In the genomic region with DNA sequence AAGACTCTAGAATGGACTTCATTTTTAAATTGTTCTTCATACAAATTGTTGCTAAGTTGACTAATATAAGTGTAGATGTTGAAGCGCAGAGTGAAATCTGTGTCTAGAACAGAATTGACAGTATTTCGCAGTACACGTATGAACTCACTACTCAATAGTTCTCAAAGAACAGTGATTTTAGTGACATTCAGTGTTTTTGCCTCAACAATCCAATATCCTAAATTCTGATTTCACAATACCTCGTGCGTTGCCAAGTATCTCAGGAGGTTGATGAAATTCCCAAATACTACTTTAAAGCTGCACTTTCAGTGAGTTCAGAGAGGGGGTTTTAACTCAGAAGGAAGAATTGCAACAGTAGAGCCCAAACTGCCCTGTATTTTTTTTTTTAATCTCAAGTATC, we compare ENCODE assay signal across 8 mouse cellular contexts. TPM values are rescaled to one million over a fixed set of nuclear protein-coding genes. Genes with fewer than 3 reads are reported as not detected.
DNase-seq lines count a peak whose midpoint lies in the region; ATAC-seq and TF ChIP-seq lines count a peak whose summit lies in the region.

No protein-coding gene starts in this region.

- intact Hi-C loops in gastrocnemius, adult 2 months (cut with DNase I): no loop called here

- peaks cover 3% of the 10 kb centered on the region; the same call in 1 of the 2 replicates for H3K4me1 ChIP-seq in cortical plate, adult 2 months (ENCODE audit: control insufficient read depth, insufficient read depth, low read length)
- peaks cover 31% of the 10 kb centered on the region for H3K4me1 ChIP-seq in hindbrain, embryonic 15.5 days (replicated peaks)
- peaks cover 11% of the 10 kb centered on the region; the same call in 1 of the 2 replicates for H3K4me1 ChIP-seq in midbrain, embryonic 11.5 days (ENCODE audit: control insufficient read depth, insufficient read depth, low read length)

- no peak for DNase-seq in gastrocnemius, adult 2 months
- no peak for DNase-seq in gastrocnemius, postnatal 25 days
- no peak for DNase-seq in midbrain, embryonic 11.5 days (ENCODE audit: low spot score, missing footprints)
- no peak for DNase-seq in thymus, postnatal 10 days (ENCODE audit: low spot score in 2 of 2)
- no peak for DNase-seq in embryo, embryonic 10.5 days (ENCODE audit: low spot score)
- no peak for DNase-seq in yolk sac, embryonic 10.5 days (ENCODE audit: low spot score)

- no peaks in the 10 kb centered on the region for H3K27me3 ChIP-seq in hindbrain, embryonic 15.5 days
- no peaks in the 10 kb centered on the region for H3K27me3 ChIP-seq in midbrain, embryonic 11.5 days (ENCODE audit: control insufficient read depth, insufficient read depth, low read length)

- peak overlapping the region; percentile 96; the same call in 1 of the 2 replicates for H3K27ac ChIP-seq in gastrocnemius, adult 2 months
- H3K27ac ChIP-seq in cortical plate, adult 2 months (ENCODE audit: insufficient read depth, low read length): no peak overlapping the region
- H3K27ac ChIP-seq in hindbrain, embryonic 15.5 days (replicated peaks): peak overlapping the region; percentile 90; the same call in 1 of the 2 replicates
- no peak overlapping the region for H3K27ac ChIP-seq in midbrain, embryonic 11.5 days (ENCODE audit: low read depth, low read length)

- 89% methylated on average over 5 of the region's 5 CpGs for WGBS in hindbrain, embryonic 15.5 days
- 91% methylated on average over 5 of the region's 5 CpGs for WGBS in midbrain, embryonic 11.5 days

- H3K9me3 ChIP-seq in hindbrain, embryonic 15.5 days: no peaks in the 10 kb centered on the region
- no peaks in the 10 kb centered on the region for H3K9me3 ChIP-seq in midbrain, embryonic 11.5 days (ENCODE audit: control insufficient read depth, low read length)

- H3K4me3 ChIP-seq in gastrocnemius, adult 2 months: peak overlapping the region; percentile 86
- peak overlapping the region; percentile 87; the same call in 1 of the 2 replicates for H3K4me3 ChIP-seq in cortical plate, adult 2 months (ENCODE audit: insufficient read depth, low read length)
- peak overlapping the region; percentile 72 for H3K4me3 ChIP-seq in hindbrain, embryonic 15.5 days
- peak overlapping the region; percentile 73 for H3K4me3 ChIP-seq in midbrain, embryonic 11.5 days (ENCODE audit: low read depth, low read length)

- TF ChIP-seq CTCF in gastrocnemius, adult 2 months (IDR thresholded peaks at IDR 0.05): no peak
- TF ChIP-seq CTCF in cortical plate, adult 2 months (IDR thresholded peaks at IDR 0.05; ENCODE audit: extremely low read depth, insufficient read depth, low read length): no peak

- TF ChIP-seq POLR2A in cortical plate, adult 2 months (IDR thresholded peaks at IDR 0.05; ENCODE audit: extremely low read depth, insufficient read depth, low read length): no peak

- peaks cover 23% of the 10 kb centered on the region for H3K36me3 ChIP-seq in hindbrain, embryonic 15.5 days
- peaks cover 10% of the 10 kb centered on the region for H3K36me3 ChIP-seq in midbrain, embryonic 11.5 days (ENCODE audit: control insufficient read depth, insufficient read depth, low read length)

- H3K9ac ChIP-seq in hindbrain, embryonic 15.5 days: peak overlapping the region; percentile 87; the same call in 1 of the 2 replicates
- H3K9ac ChIP-seq in midbrain, embryonic 11.5 days (ENCODE audit: low read length): no peak overlapping the region; the same call in 1 of the 2 replicates

- ATAC-seq in hindbrain, embryonic 15.5 days (ENCODE audit: low FRiP score, low read depth): no peak
- no peak for ATAC-seq in midbrain, embryonic 11.5 days (ENCODE audit: low FRiP score)

- H3K4me2 ChIP-seq in hindbrain, embryonic 15.5 days: peak overlapping the region; percentile 70
- peak overlapping the region; percentile 56 for H3K4me2 ChIP-seq in midbrain, embryonic 11.5 days

RNA-seq across cellular contexts. Expression of gene Mtch2, which starts 1.4 kb away (rescaled TPM):
- total RNA-seq in gastrocnemius, adult 2 months (2021): 100 to 1,000 TPM; 156 to 179 TPM
- 100 to 1,000 TPM; 164 to 165 TPM for total RNA-seq in gastrocnemius, postnatal 25 days (2021)
- polyA plus RNA-seq in cortical plate, adult 2 months (2012; rRNA removed): 135 and 140 TPM in 2 replicates
- 231 and 236 TPM in 2 replicates for polyA plus RNA-seq in hindbrain, embryonic 15.5 days (2015; fragmentation: Nextera tagmentation; extraction: Ambion mirVana)
- 257 and 260 TPM in 2 replicates for polyA plus RNA-seq in midbrain, embryonic 11.5 days (2014; fragmentation: Nextera tagmentation; extraction: Ambion mirVana)

RNA-seq across cellular contexts. Expression of gene C1qtnf4, which starts 37.3 kb away (rescaled TPM):
- total RNA-seq in gastrocnemius, adult 2 months (2021): 1 to 10 TPM; 4.3 to 6.1 TPM
- 1 to 10 TPM; 3.2 to 4.3 TPM for total RNA-seq in gastrocnemius, postnatal 25 days (2021)
- 363 and 369 TPM in 2 replicates for polyA plus RNA-seq in cortical plate, adult 2 months (2012; rRNA removed)
- 152 and 182 TPM in 2 replicates for polyA plus RNA-seq in hindbrain, embryonic 15.5 days (2015; fragmentation: Nextera tagmentation; extraction: Ambion mirVana)
- polyA plus RNA-seq in midbrain, embryonic 11.5 days (2014; fragmentation: Nextera tagmentation; extraction: Ambion mirVana): 12.3 and 13.1 TPM in 2 replicates

RNA-seq across cellular contexts. Expression of gene Kbtbd4, which starts 56.2 kb away (rescaled TPM):
- 10 to 100 TPM; 18.5 to 20.6 TPM for total RNA-seq in gastrocnemius, adult 2 months (2021)
- 10 to 100 TPM; 12.1 to 15.4 TPM for total RNA-seq in gastrocnemius, postnatal 25 days (2021)
- 25.3 and 28.1 TPM in 2 replicates for polyA plus RNA-seq in cortical plate, adult 2 months (2012; rRNA removed)
- polyA plus RNA-seq in hindbrain, embryonic 15.5 days (2015; fragmentation: Nextera tagmentation; extraction: Ambion mirVana): 52.7 and 58.0 TPM in 2 replicates
- 45.3 and 48.8 TPM in 2 replicates for polyA plus RNA-seq in midbrain, embryonic 11.5 days (2014; fragmentation: Nextera tagmentation; extraction: Ambion mirVana)

RNA-seq across cellular contexts. Expression of gene Ndufs3, which starts 56.3 kb away (rescaled TPM):
- 100 to 1,000 TPM; 460 to 625 TPM for total RNA-seq in gastrocnemius, adult 2 months (2021)
- total RNA-seq in gastrocnemius, postnatal 25 days (2021): 100 to 1,000 TPM; 455 to 488 TPM
- 222 and 229 TPM in 2 replicates for polyA plus RNA-seq in cortical plate, adult 2 months (2012; rRNA removed)
- polyA plus RNA-seq in hindbrain, embryonic 15.5 days (2015; fragmentation: Nextera tagmentation; extraction: Ambion mirVana): 208 and 220 TPM in 2 replicates
- 200 and 204 TPM in 2 replicates for polyA plus RNA-seq in midbrain, embryonic 11.5 days (2014; fragmentation: Nextera tagmentation; extraction: Ambion mirVana)

Comparison
In these comparisons a context has a peak if more than half of its experiments do, and no peak if none do; other contexts are left out.
1. H3K27ac ChIP-seq: peak in gastrocnemius, adult 2 months (single experiment) and hindbrain, embryonic 15.5 days (single experiment); none in cortical plate, adult 2 months (single experiment) and midbrain, embryonic 11.5 days (single experiment).
2. RNA of gene C1qtnf4, which starts 37.3 kb away (polyA plus RNA-seq): 363 to 369 TPM in cortical plate, adult 2 months and 152 to 182 TPM in hindbrain, embryonic 15.5 days; 12.3 to 13.1 TPM in midbrain, embryonic 11.5 days; every median in the first group is over 10 times any median in the second.
3. Peak in every context shown above with its lines, with median percentiles within 50 percentile points of each other: H3K4me3 ChIP-seq.